In the genomic region with DNA sequence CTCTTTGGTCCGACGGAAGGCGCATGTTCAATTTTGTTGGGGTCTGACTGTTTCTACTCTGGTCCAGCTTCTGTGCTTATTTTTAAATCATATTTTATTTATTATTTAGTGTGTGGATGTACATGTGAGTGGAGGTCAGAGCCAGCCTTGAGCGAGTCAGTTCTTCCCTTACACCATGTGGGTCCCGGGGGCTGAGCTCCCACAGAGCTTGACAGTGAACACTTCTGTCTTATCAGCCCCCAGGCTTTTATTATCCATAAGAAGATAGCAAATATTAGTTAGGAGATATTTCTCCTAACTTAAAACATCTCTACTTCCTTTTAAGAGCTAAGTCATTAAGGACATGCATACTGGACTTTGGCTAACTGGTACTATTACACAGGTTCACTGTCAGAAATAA, we compare ENCODE assay signal across 28 mouse cellular contexts.
"Had no signal": no experiment of that assay in that cellular context is flagged by ENCODE, and none has a peak within 500 bp of the region (broad histone marks: within the 10 kb centered on the region; RNA-seq: fewer than 3 reads in every experiment).

No protein-coding gene starts in this region.

- H3K9ac ChIP-seq: embryonic facial prominence, embryonic 12.5 days; embryonic facial prominence, embryonic 13.5 days; embryonic facial prominence, embryonic 15.5 days; forebrain, embryonic 12.5 days; forebrain, embryonic 13.5 days; forebrain, embryonic 15.5 days; forebrain, postnatal 0 days had no signal

- H3K36me3 ChIP-seq: embryonic facial prominence, embryonic 10.5 days; embryonic facial prominence, embryonic 12.5 days; embryonic facial prominence, embryonic 13.5 days; embryonic facial prominence, embryonic 15.5 days; forebrain, embryonic 10.5 days; forebrain, embryonic 12.5 days; forebrain, embryonic 15.5 days had no signal

- H3K4me3 ChIP-seq: embryonic facial prominence, embryonic 10.5 days; embryonic facial prominence, embryonic 12.5 days; embryonic facial prominence, embryonic 13.5 days; embryonic facial prominence, embryonic 15.5 days; erythroblast, embryonic 14.5 days; forebrain, embryonic 10.5 days; forebrain, embryonic 12.5 days; forebrain, embryonic 13.5 days; forebrain, embryonic 15.5 days; gastrocnemius, adult 2 months; heart, adult 2 months had no signal

- H3K27ac ChIP-seq: embryonic facial prominence, embryonic 10.5 days; embryonic facial prominence, embryonic 12.5 days; embryonic facial prominence, embryonic 13.5 days; embryonic facial prominence, embryonic 15.5 days; forebrain, embryonic 10.5 days; forebrain, embryonic 12.5 days; forebrain, embryonic 13.5 days; forebrain, embryonic 15.5 days; gastrocnemius, adult 2 months; heart, adult 2 months had no signal

- H3K27me3 ChIP-seq: embryonic facial prominence, embryonic 13.5 days; embryonic facial prominence, embryonic 15.5 days; forebrain, embryonic 13.5 days; forebrain, embryonic 15.5 days had no signal

- H3K9me3 ChIP-seq: embryonic facial prominence, embryonic 10.5 days; embryonic facial prominence, embryonic 12.5 days; embryonic facial prominence, embryonic 13.5 days; embryonic facial prominence, embryonic 15.5 days; forebrain, embryonic 10.5 days; forebrain, embryonic 12.5 days; forebrain, embryonic 13.5 days; forebrain, embryonic 15.5 days had no signal

- ATAC-seq: forebrain, embryonic 13.5 days; forebrain, embryonic 14.5 days; forebrain, embryonic 15.5 days; forebrain, embryonic 16.5 days; forebrain, postnatal 0 days had no signal

- H3K4me2 ChIP-seq: embryonic facial prominence, embryonic 12.5 days; embryonic facial prominence, embryonic 13.5 days; embryonic facial prominence, embryonic 15.5 days; forebrain, embryonic 12.5 days; forebrain, embryonic 13.5 days; forebrain, embryonic 15.5 days had no signal

- H3K4me1 ChIP-seq: embryonic facial prominence, embryonic 10.5 days; embryonic facial prominence, embryonic 12.5 days; embryonic facial prominence, embryonic 13.5 days; embryonic facial prominence, embryonic 15.5 days; forebrain, embryonic 10.5 days had no signal

- DNase-seq: cerebellum, adult 2 months; cerebellum, adult 8-10 months; cerebellum, adult 9-10 months; cerebellum, adult 9-11 months; cerebellum, postnatal 10 days; cerebellum, postnatal 14 days; cerebellum, postnatal 25 days; cerebellum, postnatal 36 days; forebrain, postnatal 0 days; gastrocnemius, adult 2 months; gastrocnemius, postnatal 10 days; gastrocnemius, postnatal 14 days; gastrocnemius, postnatal 25 days; gastrocnemius, postnatal 36 days; heart, adult 11 months; heart, adult 18-20 months; heart, adult 2 months had no signal
